Mouse (Mus musculus) cerebellum, adult (tissue): ENCODE measurements at regions not wholly inside any gene's neighbourhood (a gene's known extent, or its start where the extent isn't known, plus 50 kb on each side); places are given as distances from the start of the nearest gene placed in this dataset.
A peak's percentile ranks its signal among the peaks of the same experiment; 100 is the strongest.

ENCODE experiments used
- ATAC-seq: cut with Nextera tagmentation; 2 replicates; pipeline ENCODE4 v1.9.2; 2017; ENCODE audit warnings: mild to moderate bottlenecking, moderate library complexity, mixed read lengths; ENCODE audit not compliant: insufficient number of reproducible peaks, low FRiP score, low TSS enrichment

- peak; percentile 74 for ATAC-seq
Measured at GRCm38 (mm10) chr13:78427141-78428083, 227.9 kb upstream of the Nr2f1 start.

DNA sequence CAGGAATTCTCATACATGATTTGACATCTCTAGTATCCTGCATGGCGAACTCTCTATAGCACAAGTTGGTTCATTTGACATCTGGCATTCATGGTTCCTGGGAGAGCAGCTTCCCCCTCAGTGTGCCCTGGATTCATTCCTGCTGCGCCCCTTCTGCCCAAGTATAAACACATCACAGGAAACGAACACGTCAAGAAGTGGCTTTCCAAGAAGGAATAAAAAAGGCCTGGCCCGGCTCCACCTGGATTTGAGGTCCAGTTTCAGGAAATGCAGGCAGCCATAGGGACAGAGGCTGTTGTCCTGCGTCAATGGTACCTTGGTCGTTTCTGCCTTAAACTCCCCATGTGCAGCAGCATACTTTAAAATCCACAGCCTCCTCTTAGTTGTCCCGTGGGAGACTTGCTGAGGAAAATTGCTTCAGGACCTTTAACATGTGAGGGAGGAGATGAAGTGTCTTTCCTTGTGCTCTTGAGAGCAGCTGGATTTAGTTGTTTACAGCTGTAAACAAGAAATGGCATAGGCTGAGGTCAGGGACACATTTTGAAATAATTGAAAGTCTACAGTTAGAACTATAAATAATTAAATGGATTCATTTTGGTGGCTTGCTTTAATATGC lies 226.9 kb upstream of the Nr2f1 start:
- ATAC-seq = peak; percentile 36; the same call in 1 of the 2 replicates

- ATAC-seq = no peak
Measured at GRCm38 (mm10) chr13:78405071-78405470, 205.5 kb upstream of the Nr2f1 start.

- ATAC-seq = peak; percentile 92
Measured at GRCm38 (mm10) chr13:78383761-78384160, 184.2 kb upstream of the Nr2f1 start.

GRCm38 (mm10) chr13:78361236-78361635 lies 161.7 kb upstream of the Nr2f1 start:
- ATAC-seq = no peak

DNA sequence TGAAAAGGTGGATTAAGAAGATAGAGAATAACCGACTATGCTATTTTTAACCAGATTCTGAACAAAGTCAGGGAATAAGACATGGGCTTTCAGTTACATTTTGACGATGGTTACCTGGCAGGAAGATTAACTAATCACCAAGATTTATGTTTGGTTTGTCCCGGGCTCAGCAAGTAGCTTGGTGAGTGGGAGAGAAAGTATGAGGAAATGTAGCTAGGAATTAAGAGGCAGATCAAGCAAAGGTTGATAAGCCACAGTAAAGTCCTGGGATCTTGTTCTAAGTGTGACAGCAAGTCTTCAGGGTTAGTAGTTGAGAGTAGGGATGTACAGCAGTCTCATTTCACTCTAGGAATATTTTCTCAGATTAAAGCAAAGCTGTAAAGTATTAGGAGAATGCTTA lies 149.3 kb upstream of the Nr2f1 start:
- ATAC-seq = no peak

- no peak for ATAC-seq
Measured at GRCm38 (mm10) chr13:78324443-78325206, 125.1 kb upstream of the Nr2f1 start.

GRCm38 (mm10) chr13:78323183-78323582 lies 123.6 kb upstream of the Nr2f1 start:
- ATAC-seq = no peak

- no peak for ATAC-seq
Measured at GRCm38 (mm10) chr13:78318434-78318833, 118.9 kb upstream of the Nr2f1 start.

- no peak for ATAC-seq
Measured at GRCm38 (mm10) chr13:78310837-78311236, 111.3 kb upstream of the Nr2f1 start.
